Mouse (Mus musculus): ENCODE measurements at regions not wholly inside any gene's neighbourhood (a gene's known extent, or its start where the extent isn't known, plus 50 kb on each side); places are given as distances from the start of the nearest gene placed in this dataset.

GRCm38 (mm10) chr11:56285575-56286260 lies 244.9 kb upstream of the Nmur2 start:
- no peak for DNase-seq (ENCODE audit: low read depth)

DNA sequence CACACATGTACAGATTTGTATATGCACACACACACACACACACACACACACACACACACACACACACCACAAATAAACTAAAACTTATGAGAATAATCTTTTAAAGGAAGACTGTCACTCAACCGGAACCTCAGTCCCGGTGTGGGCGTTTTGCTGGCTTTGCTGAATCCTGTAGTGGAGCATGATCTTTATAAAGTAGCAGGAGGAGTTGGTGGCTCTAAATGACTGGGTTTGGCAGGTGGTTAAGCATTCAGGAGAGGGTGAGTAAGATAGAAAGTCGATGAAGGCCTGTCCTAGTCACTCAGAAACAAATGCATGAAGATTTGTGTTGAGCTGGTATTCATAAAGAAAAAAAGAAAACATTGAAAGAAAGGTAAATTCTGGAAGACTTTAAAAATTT lies 240.4 kb upstream of the Nmur2 start:
- DNase-seq (ENCODE audit: low read depth), result no peak

- DNase-seq (ENCODE audit: low read depth), result no peak
Measured at GRCm38 (mm10) chr11:56280216-56280615, 239.4 kb upstream of the Nmur2 start.

DNA sequence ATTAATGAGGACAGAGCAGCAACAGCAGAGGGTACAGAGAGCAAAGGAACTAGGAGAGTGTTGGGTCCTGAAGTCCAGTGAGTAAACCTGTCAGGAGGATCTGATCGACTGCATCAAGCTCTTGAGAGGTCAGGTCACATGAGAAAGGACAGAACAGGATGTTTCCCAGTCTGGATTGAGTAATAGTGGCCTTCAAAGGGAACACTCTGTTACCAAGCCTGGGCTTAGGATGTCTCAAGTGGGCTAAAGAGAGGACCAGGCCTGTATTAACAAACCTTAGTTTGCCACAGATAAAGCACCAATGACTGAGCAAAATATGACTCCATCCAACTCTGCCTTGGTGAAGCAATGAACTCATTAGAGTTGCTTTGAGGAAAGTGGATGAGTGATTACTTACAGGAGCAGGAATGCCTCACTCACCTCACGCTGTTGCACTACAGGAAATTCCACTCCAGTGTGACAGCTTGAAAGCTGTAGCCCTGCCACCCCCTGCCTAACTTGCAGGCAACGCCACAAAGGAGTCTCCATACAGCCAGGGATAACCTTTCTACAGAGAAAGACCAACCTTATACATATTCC lies 229.2 kb upstream of the Nmur2 start:
- no peak for DNase-seq (ENCODE audit: low read depth)

GRCm38 (mm10) chr11:56262726-56263125 lies 221.9 kb upstream of the Nmur2 start:
- DNase-seq (ENCODE audit: low read depth), result no peak

DNA sequence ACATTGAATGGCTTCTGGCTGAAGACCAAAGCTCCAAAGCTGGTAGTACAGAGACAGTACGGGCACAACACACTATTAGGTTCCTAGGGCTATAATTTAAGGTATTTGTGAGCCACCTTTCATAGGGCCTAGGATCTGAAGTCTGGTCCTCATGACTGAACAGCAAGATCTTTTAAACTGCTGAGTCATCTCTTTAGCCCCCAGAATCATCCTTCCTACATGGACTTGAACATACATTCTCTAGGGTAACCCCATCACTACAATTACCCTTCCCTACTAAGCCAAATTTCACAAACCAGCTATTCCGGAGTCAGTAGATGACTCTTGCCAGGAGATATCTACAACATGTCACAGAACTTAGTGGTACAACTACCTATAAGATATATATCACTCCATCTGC lies 215.5 kb upstream of the Nmur2 start:
- no peak for DNase-seq (ENCODE audit: low read depth)

DNA sequence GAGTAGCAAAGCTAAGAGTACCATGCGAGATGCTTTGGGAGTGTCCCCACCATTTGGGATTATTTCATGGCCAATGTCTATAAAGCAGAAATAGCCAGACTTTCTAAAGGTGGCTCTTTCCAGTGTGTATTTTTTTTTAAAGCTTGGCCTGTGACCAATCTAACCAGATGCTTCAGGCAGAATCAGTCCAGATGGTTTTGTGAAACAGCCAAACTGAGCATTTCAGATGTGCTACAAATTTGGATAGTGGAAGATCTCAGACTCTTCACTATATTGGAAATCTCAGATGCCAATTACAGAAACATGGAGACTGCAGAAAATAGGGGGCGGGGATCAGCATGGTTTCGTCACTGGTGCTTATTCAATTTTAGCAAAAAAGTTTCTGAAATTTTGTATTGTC lies 213.6 kb upstream of the Nmur2 start:
- DNase-seq (ENCODE audit: low read depth), result no peak

GRCm38 (mm10) chr11:56247333-56247823 lies 206.6 kb upstream of the Nmur2 start:
- DNase-seq (ENCODE audit: low read depth), result no peak

DNA sequence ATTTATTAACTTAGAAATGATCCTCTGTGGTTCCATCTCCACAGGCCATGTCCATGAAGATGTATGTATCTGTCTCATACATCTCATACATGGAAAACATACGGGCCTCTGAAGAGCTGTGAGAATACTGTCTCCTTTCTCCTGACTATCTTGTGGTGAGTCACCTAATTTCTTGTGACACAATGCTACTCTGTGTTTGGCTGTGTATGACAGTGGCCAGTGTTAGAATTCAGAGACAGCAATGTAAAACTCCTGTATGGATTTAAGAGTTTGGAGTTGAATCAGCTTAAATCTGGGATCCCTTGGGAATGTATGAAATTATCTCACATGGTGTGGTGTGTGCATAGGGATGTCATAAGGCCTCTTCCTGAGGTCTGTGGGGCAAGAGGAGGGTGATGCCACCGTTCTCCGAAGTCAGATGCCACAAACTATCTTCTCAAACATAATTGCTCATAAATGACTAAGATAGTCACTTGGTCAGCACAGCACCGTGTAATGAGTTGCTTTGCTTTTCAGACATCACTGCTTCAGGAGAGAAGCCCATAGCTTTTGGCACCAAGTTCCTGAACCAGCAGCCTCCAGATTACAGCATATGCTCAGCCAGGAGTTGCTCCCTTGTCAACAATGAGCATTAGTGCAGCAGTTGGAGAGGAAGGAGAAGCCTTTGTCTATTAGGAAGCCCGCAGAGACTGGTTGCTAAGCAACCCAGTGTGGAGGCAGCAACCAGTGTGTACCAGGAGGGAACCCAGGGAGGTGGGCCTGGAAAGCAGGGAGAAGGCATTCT lies 205.9 kb upstream of the Nmur2 start:
- DNase-seq (ENCODE audit: low read depth), result no peak

- DNase-seq (ENCODE audit: low read depth), result no peak
Measured at GRCm38 (mm10) chr11:56244951-56245350, 204.1 kb upstream of the Nmur2 start.

- no peak for DNase-seq (ENCODE audit: low read depth)
Measured at GRCm38 (mm10) chr11:56243447-56243846, 202.6 kb upstream of the Nmur2 start.

- no peak for DNase-seq (ENCODE audit: low read depth)
Measured at GRCm38 (mm10) chr11:56238745-56239144, 197.9 kb upstream of the Nmur2 start.

DNA sequence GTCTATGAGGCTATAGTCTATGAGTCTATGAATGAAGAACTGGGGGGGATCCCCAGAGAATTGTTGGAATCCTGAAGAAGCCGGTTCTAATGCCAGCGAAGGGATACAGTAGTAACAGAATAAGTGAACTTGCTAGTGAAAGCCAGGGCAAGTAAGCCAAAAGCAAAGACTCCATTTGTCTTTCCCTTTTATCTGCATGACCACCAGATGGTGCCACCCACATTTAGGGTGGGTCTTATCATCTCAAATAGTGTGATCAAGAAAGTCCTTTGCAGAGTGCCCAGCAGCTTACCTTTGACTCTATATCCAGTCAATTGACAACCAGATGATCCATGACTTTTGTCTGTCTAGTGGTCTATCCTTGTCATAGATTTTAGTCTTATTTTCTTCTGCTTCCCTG lies 184.2 kb upstream of the Nmur2 start:
- DNase-seq (ENCODE audit: low read depth), result no peak

DNA sequence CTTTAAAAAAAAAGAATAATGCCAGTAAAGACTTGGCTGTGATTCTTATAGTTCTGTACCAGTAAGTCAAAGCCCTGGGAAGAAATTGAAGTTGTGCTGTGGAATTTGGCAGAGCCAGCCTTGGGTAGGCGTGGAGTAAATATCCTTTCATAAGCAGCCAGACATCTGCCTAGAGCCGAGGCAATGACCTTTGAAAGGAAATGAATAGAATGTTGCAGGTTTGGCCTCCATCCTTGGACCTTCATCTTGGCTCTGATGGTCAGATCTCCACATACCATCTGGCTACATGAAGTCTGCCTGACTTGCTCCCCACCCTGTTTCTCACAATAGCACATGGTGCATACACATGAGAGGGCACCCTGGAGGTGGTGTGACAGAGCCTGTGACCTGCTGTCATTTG lies 174.9 kb upstream of the Nmur2 start:
- no peak for DNase-seq (ENCODE audit: low read depth)

- DNase-seq (ENCODE audit: low read depth), result no peak
Measured at GRCm38 (mm10) chr11:56201844-56202243, 161.0 kb upstream of the Nmur2 start.

DNA sequence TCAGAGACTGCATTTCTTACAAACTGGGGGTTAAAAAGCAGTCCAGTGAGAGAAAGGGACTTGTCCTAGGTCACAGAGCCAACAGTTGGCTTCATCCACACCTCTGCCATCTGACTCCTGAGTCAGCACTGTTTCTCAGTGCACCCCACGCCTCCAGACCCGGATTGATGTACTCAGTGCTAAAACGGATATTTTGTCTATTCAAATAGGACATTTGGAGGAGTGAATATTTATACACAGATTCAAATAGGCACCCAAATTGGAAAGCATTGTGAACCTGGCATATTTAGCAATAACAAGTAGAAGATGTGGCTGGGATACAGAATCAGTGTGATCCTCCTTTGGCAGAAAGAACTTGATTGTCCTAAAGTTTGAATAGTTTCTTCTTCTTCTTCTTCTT lies 154.5 kb upstream of the Nmur2 start:
- DNase-seq (ENCODE audit: low read depth), result no peak

GRCm38 (mm10) chr11:56193426-56193825 lies 152.6 kb upstream of the Nmur2 start:
- DNase-seq (ENCODE audit: low read depth), result no peak

- no peak for DNase-seq (ENCODE audit: low read depth)
Measured at GRCm38 (mm10) chr11:56173895-56174294, 133.1 kb upstream of the Nmur2 start.

- no peak for DNase-seq (ENCODE audit: low read depth)
Measured at GRCm38 (mm10) chr11:56173246-56173645, 132.4 kb upstream of the Nmur2 start.

GRCm38 (mm10) chr11:56169576-56169975 lies 128.8 kb upstream of the Nmur2 start:
- DNase-seq (ENCODE audit: low read depth), result no peak

DNA sequence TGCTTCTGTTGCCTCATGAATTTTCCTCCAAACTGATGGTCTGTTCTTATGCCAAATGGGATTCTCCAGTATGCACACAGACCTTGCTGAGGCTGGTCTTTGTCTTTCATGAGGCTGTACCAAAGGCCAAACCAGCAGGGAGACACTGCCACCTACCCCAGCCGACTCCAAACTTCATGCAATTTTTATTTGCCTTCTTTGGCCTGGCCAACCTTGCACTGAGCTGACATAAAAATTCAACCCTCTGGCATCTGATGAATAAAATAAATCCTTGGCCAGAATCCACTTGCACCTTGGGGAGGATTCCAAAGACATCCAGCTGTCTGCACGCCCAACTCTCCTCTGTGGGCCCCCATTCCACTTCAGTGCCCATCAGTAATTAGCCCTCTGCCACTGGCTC lies 126.0 kb upstream of the Nmur2 start:
- no peak for DNase-seq (ENCODE audit: low read depth)

DNA sequence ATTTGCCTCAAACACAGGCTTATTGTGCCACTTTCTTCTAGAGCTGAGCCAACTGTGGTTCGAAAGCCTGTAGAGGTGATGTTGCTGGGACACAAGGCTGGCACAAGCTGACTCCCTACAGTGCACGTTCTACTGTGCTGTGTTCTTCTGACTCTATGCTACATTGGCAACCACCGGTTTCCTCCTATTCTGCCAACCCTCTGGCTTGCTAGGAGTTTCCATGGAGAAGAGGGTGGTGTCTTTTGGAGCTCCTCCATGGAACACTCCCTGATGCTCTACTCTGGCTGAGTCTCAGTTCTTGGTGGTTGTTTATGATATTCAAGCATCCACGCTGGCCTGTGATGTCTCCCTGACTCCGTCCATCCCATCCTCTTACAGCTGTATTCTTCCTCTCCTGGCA lies 124.9 kb upstream of the Nmur2 start:
- DNase-seq (ENCODE audit: low read depth), result no peak

- DNase-seq (ENCODE audit: low read depth), result no peak
Measured at GRCm38 (mm10) chr11:56160286-56160685, 119.5 kb upstream of the Nmur2 start.

Measured in induced T-regulatory cell, adult 2 months (primary cell).